Mouse (Mus musculus) C2C12 (cell line): Measurements from ENCODE around the gene Akap13. TPM values are rescaled to one million over a fixed set of nuclear protein-coding genes. Genes with fewer than 3 reads are reported as not detected.
"Not testable (repeated sequence)": the region's sequence is repeated elsewhere in the genome, so short reads cannot be mapped to it uniquely, and the experiment has no call there.

Source experiments
- H3K27me3 ChIP-seq: one replicate; pipeline ENCODE4 v1.6.1; 2011; ENCODE audit not compliant: control insufficient read depth, insufficient read depth, insufficient read length
- H3K36me3 ChIP-seq: one replicate; pipeline ENCODE4 v1.6.1; 2011; ENCODE audit not compliant: control insufficient read depth, insufficient read depth
- H3K4me3 ChIP-seq: one replicate; pipeline ENCODE4 v1.5.1; 2011; ENCODE audit warnings: mild to moderate bottlenecking, control low read depth; ENCODE audit not compliant: poor library complexity, insufficient read depth, severe bottlenecking
- H3K79me2 ChIP-seq: one replicate; pipeline ENCODE4 v1.6.1; 2011; ENCODE audit not compliant: control insufficient read depth, insufficient read depth
- H3K79me3 ChIP-seq: one replicate; pipeline ENCODE4 v1.6.1; 2011; ENCODE audit warnings: low read depth, control low read depth
- H3ac ChIP-seq: one replicate; pipeline ENCODE3; 2011; ENCODE audit warnings: low read depth; ENCODE audit not compliant: control insufficient read depth, insufficient read length
- CEBPB ChIP-seq: IDR thresholded peaks from one replicate; pipeline ENCODE4 v1.6.1; 2011; ENCODE audit warnings: low read depth, mild to moderate bottlenecking, control low read depth, moderate library complexity
- CTCF ChIP-seq: IDR thresholded peaks from one replicate; pipeline ENCODE4 v1.5.1; 2011; ENCODE audit not compliant: control insufficient read depth, insufficient read depth, insufficient read length
- FOSL1 ChIP-seq: IDR thresholded peaks from one replicate; pipeline ENCODE4 v1.8.0; 2011; ENCODE audit warnings: mild to moderate bottlenecking, low read length; ENCODE audit not compliant: poor library complexity, insufficient read depth, severe bottlenecking
- MAX ChIP-seq: IDR thresholded peaks from one replicate; pipeline ENCODE4 v1.6.1; 2011; ENCODE audit warnings: mild to moderate bottlenecking, control low read depth
- MYOD1 ChIP-seq: IDR thresholded peaks from one replicate; pipeline ENCODE4 v1.6.1; 2011; ENCODE audit warnings: low read depth; ENCODE audit not compliant: control insufficient read depth, insufficient read length
- MYOG ChIP-seq: IDR thresholded peaks from one replicate; pipeline ENCODE4 v1.6.1; 2011; ENCODE audit not compliant: control insufficient read depth, insufficient read length; ENCODE audit errors: extremely low read depth
- USF1 ChIP-seq: IDR thresholded peaks from one replicate; pipeline ENCODE4 v1.6.1; 2011; ENCODE audit warnings: low read depth, mild to moderate bottlenecking, control low read depth, moderate library complexity
- polyA plus RNA-seq: library from polyadenylated mRNA; unstranded; fragments of >200 nt; fragmentation: generic; extraction: Trizol; gene quantifications from one replicate; pipeline ENCODE4 v1.2.1, GENCODE M21; 2012; ENCODE audit warnings: missing spikeins

The Akap13 gene
- polyA plus RNA-seq, 1 experiment, result 11.1 TPM

DNA sequence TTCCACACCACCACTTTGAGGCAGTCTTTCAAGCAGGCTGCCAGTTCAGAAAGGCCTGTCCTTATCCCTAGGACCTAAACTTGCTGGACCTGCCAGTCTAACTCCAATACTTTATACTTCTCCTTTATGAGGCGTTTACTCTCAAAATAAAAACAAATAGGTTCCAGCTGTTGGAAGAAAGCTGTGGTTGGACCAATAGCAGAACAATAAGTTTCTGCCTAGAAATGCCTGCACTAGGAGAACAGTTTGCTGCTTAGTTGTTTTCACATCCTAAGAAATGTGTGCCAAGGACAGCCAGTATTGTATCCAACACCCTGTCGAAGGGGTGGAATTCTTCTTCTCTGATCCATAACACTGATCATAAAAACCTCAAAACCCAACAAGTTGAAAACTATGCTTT, 276.6 kb downstream of the Akap13 start:
- Histone ChIP-seq H3K36me3 (peaks cover 30% of the 10 kb centered on the region), H3K79me3 (no peaks in the 10 kb centered on the region), H3K79me2 (no peaks in the 10 kb centered on the region), H3ac (no peak overlapping the region), H3K4me3 (no peak overlapping the region), H3K27me3 (no peaks in the 10 kb centered on the region)
- TF ChIP-seq USF1, result no peak
- no peak for TF ChIP-seq MAX
- no peak for TF ChIP-seq CEBPB
- TF ChIP-seq MYOG, result no peak
- TF ChIP-seq MYOD1, result no peak
- TF ChIP-seq FOSL1, result no peak
- no peak for TF ChIP-seq CTCF

DNA sequence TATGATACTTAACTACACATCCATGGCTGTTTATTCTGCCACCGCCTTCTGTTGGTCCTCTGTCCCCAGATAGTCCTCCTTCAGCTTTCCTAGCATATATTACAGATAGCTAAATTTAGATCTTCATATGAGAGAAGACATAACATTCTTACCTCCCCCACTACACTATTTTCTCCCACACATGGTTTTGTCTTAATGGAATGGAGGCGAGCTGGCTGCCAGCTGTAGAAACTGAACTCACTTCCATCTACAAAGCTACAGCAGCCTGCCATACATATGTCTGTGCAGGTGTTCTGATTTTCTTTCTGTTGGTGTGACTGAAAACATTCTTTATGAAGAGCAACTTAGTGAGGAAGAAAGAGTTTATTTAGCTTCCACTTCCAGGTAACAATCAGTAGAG, 277.8 kb downstream of the Akap13 start:
- TF ChIP-seq USF1, result no peak
- TF ChIP-seq CEBPB, result no peak
- no peak for TF ChIP-seq MYOD1
- no peak for TF ChIP-seq FOSL1
- no peak for TF ChIP-seq CTCF
- TF ChIP-seq MYOG, result no peak
- TF ChIP-seq MAX, result no peak
- H3K79me2 ChIP-seq, result no peaks in the 10 kb centered on the region
- H3K79me3 ChIP-seq, result no peaks in the 10 kb centered on the region
- no peaks in the 10 kb centered on the region for H3K27me3 ChIP-seq
- H3K4me3 ChIP-seq, result no peak overlapping the region
- no peak overlapping the region for H3ac ChIP-seq
- peaks cover 24% of the 10 kb centered on the region for H3K36me3 ChIP-seq

DNA sequence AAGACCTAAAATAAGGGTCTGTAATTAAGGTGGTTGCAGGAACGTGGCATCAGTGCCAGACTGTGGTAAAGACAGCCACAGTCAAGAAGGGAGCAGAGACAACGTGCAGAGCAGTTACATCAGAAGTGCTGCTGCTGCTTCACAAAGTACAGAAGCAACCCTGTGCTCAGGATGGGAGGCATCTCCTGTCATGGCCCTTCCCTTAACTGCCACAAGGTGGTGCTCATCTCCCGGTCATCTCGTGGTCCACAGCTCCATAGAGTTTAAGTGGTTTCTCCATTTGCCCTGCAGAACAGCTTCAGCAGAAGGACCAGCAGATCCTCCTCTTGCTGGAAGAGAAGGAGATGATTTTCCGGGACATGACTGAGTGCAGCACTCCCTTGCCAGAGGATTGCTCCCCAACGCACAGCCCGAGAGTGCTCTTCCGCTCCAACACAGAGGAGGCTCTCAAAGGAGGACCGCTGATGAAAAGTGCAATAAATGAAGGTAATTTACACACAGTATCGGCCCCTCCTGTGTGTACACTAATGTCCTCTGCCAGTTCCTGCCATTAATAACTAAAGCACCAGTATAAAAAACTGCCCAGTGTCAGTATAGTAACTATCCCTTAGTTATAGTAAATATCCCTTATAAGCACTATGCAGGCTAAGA, 283.9 kb downstream of the Akap13 start:
- no peaks in the 10 kb centered on the region for H3K79me3 ChIP-seq
- H3K36me3 ChIP-seq, result peaks cover 14% of the 10 kb centered on the region
- no peak overlapping the region for H3ac ChIP-seq

DNA sequence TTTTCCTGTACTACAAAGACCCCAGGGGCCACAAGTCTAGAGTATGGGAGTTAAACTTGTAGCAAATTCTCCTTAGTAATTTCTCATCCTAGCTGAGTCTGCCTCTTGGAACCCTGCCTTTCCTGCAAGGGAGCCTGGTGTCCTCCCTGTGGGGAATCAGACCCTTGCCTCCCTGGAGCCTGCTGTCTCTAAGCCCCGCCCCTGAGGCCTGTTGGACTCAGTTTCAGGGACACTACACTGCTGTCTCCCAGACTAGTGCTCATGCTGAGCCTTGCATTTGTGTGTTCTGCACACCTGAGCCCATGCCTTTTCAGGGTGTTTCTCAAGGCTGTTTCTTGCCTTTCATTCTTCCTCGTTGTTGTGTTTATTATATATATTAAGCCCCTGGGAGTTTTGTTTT, 289.2 kb downstream of the Akap13 start:
- H3ac ChIP-seq, result no peak overlapping the region
- TF ChIP-seq USF1 (no peak), FOSL1 (no peak), MAX (no peak), CTCF (no peak), MYOG (no peak), MYOD1 (no peak), CEBPB (no peak)
- H3K27me3 ChIP-seq, result no peaks in the 10 kb centered on the region
- no peak overlapping the region for H3K4me3 ChIP-seq
- H3K79me3 ChIP-seq, result no peaks in the 10 kb centered on the region
- H3K79me2 ChIP-seq, result no peaks in the 10 kb centered on the region
- peaks cover 27% of the 10 kb centered on the region for H3K36me3 ChIP-seq

More for the DNA sequence above, 283.9 kb downstream of the Akap13 start:
- no peaks in the 10 kb centered on the region for H3K27me3 ChIP-seq
- TF ChIP-seq CEBPB (no peak), CTCF (peak; percentile 29)
- no peak overlapping the region for H3K4me3 ChIP-seq
- no peaks in the 10 kb centered on the region for H3K79me2 ChIP-seq

DNA sequence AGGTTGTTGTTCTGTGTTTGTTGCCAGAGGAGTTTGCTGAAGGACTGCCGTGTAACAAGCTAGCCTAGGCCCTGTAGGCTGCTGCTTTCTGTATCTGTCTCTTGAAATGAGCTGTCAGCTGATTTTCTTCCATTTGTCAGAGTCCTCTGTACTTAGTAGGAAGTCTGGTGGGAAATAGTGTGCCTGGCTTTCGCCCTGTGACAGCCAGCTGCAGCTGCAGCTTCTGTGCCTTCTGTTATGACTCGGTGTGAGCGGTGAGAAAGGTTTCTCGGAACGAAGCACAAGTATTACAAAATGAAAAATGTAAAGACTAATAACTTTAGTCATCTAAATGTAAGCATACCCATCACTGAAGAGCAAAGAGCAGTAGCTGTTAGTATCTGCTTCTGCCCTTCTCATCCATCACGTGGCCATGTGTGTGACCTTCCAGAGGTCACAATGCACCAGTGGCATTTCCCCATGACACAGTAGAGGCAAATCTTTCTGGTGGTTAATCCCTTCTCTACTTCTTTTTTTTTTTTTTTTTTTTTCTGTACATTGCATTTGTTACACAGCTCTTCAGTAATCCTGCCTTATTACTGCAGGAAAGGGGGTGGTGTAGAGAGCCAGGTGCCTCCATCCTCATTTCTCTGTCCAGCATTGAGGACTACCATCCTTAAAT, 289.8 kb downstream of the Akap13 start:
- Histone ChIP-seq H3K36me3 (peaks cover 27% of the 10 kb centered on the region), H3K4me3 (no peak overlapping the region), H3K27me3 (no peaks in the 10 kb centered on the region), H3K79me3 (no peaks in the 10 kb centered on the region), H3ac (no peak overlapping the region), H3K79me2 (no peaks in the 10 kb centered on the region)
- no peak for TF ChIP-seq MYOG

DNA sequence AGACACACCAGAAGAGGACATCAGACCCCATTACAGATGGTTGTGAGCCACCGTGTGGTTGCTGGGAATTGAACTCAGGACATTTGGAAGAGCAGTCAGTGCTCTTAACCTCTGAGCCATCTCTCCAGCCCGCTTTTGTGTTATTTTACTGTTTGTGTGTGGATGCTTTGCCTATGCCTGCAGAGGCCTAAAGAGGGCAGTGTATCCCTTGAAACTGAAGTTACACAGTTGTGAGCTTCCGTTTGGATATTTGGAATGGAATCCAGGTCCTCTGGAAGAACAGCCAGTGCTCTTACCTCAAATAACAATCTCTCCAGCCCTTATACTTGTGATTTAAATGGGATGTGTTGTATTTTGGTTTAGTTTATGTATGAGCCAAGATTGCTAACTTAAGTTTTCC, 290.6 kb downstream of the Akap13 start:
- peaks cover 27% of the 10 kb centered on the region for H3K36me3 ChIP-seq
- not testable (repeated sequence) for H3K4me3 ChIP-seq, H3K79me2 ChIP-seq, H3K79me3 ChIP-seq, H3ac ChIP-seq, H3K27me3 ChIP-seq
